Mouse (Mus musculus) layer of hippocampus, adult 6 months (tissue): ENCODE measurements around the gene Gm8108. TPM values are rescaled to one million over a fixed set of nuclear protein-coding genes. Genes with fewer than 3 reads are reported as not detected.

Source experiments
- long read RNA-seq, 2 experiments: library from polyadenylated mRNA; unstranded; transcript quantifications; one replicate each; pipeline ENCODE4 v2.0.0; 2019 to 2020
- polyA plus RNA-seq: library from polyadenylated mRNA; unstranded; fragments of <200 nt; fragmentation: Nextera tagmentation; gene quantifications from 2 replicates; pipeline ENCODE4 v1.2.3, GENCODE M21; 2021

Gm8108 gene
- 0.30 TPM in 1 of 2 replicates, not detected in the other for polyA plus RNA-seq
- long read RNA-seq, experiment 1, result 0 reads
- long read RNA-seq, experiment 2, partial matches to known transcripts, result 0 of 2 reads
- long read RNA-seq, experiment 2, other reads (novel, unspliced or antisense), result 2 of 2 reads

DNA sequence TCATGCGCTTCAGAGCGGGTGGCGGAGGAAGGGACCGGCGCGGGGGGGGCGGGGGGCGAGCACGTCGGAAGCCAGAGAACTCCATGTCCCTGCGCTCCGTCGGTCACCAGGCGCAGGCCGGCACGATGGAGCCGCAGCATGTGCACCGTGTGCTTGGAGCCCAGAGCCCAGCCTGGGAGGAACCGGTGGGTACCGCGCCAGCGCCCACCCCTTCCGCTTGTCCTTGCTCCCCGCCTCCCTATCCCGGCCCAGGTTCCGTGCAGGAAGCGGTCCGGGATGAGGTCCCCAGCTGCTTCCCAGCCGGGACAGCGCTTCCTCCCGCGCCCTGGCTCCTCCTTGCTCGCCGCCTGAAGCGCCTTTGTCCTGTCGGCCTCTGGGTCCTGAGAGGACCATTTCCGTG, at the start of gene Gm8108:
Gm8108 (plus strand) TSS at position 101 of the 400 bp plus-strand sequence.

GRCm38 (mm10) chr14:4083820-4084219, 26.5 kb upstream of the Gm8108 start, which contains the start of gene Gm3115:
Gm3115 (plus strand) TSS chr14:4084120.

DNA sequence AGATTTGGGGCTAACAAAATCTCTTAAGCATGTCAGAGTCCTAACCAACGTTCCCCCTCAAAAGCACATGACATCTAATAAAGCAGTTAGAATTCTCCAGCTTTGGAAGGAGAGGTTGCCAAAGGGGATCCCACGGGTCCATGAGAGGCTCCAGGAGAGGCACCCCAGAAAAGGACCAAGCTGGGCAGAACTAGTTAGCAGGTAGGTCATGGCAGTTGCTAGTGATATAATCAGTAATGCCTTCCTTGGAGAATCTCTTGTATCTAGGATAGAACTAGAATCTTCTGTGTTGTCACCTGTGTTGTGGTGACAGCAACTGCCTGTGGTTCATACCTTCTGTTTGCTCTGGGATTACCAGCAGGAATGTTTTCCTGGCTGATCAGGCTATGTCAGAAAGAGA, 54.4 kb downstream of the Gm8108 start, which contains the start of gene Gm3127:
Gm3127 (plus strand) TSS at position 301 of the 400 bp plus-strand sequence.

Other genes with a start within 250 kb of the Gm8108 start
- not detected in 2 replicates for gene Gm2916, start 226.4 kb upstream of the Gm8108 start, polyA plus RNA-seq
- not detected in 2 replicates for gene Gm3029, start 178.8 kb upstream of the Gm8108 start, polyA plus RNA-seq
- not detected in 2 replicates for gene Gm3095, start 147.0 kb upstream of the Gm8108 start, polyA plus RNA-seq
- not detected in 2 replicates for gene Gm3099, start 112.1 kb upstream of the Gm8108 start, polyA plus RNA-seq
- gene Gm5796, start 86.6 kb upstream of the Gm8108 start, polyA plus RNA-seq, result 0.14 and 0.20 TPM in 2 replicates
- gene Gm3115, start 26.4 kb upstream of the Gm8108 start, polyA plus RNA-seq, result not detected in 2 replicates
- not detected in 2 replicates for gene Gm3127, start 54.5 kb downstream of the Gm8108 start, polyA plus RNA-seq
- gene Gm2974, start 72.0 kb downstream of the Gm8108 start, polyA plus RNA-seq, result 1.5 TPM in 2 replicates
- not detected in 2 replicates for gene Gm3138, start 139.1 kb downstream of the Gm8108 start, polyA plus RNA-seq
- not detected in 2 replicates for gene Gm3149, start 206.8 kb downstream of the Gm8108 start, polyA plus RNA-seq
- 0.44 and 0.53 TPM in 2 replicates for gene 2610042L04Rik, start 224.2 kb downstream of the Gm8108 start, polyA plus RNA-seq